Mouse (Mus musculus) thymus, postnatal 36 days (tissue): ENCODE results near the gene Dph3.

ENCODE experiments used
- DNase-seq, 2 experiments: peaks; one replicate each; pipeline ENCODE4 v3.0.0; 2022; ENCODE audit warnings: mixed read lengths in 2 of 2

Dph3 gene

DNA sequence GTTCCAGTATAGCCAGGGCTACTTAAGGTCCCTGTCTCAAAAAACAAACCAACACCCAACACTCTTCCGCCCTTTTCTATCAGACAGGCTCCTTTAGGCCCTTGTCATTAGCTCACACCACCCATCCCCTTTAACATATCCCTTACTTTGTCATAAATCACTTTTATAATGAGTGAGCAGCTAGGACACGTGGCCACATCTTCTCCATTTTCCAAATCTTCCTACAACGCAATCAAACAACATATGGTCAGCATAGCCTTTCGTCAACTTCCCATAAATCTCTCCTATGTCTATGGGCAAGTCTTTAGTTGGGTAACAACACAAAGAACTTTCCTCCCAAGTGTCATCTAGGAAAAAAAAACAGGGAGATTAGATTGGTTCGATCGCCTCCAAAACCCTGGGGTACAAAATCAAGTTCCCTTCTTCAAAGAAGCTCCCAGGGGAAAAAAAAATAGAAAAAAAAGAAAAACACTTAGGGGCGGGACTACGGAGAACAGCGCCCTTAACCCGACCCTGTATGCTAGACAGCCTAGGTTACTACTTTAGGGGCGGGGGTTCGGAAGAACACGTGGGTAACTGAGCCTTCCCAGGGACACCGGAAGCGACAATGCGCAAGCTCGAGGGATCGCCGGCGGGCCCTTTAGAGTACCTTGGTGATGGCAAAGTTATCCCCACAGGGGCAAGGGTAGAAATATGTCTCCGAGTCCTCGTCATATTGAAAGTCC is 606 bp downstream of the Dph3 start, which contains the start of gene Oxnad1:
Oxnad1 (plus strand) TSS at position 614 of the 725 bp plus-strand sequence.
- DNase-seq = peak in 1 of 2 experiments; percentile 89

DNA sequence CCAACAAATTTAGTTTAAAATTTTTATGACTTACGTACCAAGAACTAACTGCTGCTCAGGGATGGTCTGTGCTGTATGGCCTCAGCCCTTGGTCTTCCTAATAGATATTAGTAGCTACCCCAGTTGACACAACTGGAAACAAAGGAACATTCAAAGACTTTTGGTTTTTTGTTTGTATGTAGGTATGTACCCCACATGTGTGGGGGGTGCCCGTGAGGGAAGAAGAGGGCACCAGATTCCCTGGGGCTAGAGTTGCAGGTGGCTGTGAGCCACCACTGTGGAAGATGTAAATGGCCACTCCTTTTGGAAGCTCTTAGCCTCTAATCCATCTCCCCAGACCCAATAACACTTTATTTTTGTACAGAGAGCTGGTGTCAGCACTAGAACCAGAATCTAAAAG is 2.1 kb downstream of the Dph3 start:
- no peak for DNase-seq

DNA sequence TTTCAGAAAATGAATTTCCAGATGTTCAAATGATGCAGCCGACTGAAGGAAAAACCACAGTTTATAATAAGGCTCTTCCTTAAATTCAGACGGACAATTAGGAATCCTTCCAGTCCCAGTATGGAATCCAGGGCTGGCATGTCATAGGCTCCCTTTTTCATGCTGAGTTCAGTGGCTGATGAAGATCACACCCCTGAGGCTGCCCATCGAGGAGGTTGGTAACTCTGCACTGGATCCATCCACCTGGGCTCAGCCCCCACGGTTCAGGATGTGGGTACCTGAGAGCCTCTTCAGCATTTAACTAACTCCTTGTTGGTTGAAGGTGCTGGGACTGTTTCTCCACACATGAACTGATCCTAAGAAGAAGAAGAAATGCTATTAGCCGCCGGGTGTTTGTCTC is 2.6 kb downstream of the Dph3 start:
- DNase-seq = no peak

DNA sequence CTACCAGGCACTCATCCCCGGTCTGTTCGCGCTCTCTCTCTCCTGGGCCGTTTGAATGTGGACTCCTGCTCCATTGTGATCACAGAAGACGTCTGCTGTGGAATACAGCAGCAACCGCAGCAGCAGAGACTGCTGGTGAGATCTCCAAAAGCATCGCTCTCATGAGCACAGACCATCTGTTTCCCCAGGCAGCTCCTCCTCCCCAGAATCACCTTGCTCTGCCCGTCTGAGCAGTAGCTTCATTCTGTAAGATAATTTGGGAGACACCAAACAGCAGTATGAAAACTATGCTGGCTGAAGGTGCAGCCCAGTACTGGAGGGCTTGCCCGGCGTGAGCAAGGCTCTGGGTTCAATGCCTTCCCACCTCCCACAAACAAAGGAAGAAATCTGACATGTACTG is 4.5 kb downstream of the Dph3 start:
- no peak for DNase-seq

DNA sequence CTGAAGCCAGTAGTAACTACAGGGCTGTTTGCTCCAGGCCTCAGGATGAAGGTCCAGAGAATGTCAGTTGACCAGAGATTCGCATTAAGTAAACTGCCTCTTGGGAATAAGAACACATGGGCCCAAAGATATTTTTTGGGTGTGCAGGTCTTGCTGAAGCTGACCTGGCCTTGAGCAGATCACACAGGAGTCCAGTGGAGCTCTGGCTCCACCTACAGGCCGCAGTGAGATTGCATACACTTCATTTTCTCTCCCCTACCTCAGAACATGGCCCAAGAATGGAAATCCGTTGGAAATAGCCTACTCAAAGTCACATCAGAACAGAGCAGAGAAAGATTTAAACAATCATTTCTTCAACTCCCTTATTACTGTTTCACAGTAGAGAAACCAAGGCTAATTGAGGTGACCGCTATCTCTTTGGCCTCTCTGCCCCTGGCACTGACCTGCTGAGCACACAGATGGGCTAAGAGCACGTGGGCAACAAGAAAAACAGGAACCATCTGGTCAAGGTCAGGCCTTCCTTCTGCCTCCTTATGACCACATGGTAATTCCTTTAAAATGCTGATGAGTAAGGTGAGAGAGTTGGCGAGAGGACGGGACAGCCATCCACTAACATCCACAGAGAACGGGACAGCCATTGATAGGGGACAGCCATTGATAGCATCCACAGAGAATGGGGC is 8.5 kb downstream of the Dph3 start:
- peak; percentile 21 to 24 for DNase-seq

DNA sequence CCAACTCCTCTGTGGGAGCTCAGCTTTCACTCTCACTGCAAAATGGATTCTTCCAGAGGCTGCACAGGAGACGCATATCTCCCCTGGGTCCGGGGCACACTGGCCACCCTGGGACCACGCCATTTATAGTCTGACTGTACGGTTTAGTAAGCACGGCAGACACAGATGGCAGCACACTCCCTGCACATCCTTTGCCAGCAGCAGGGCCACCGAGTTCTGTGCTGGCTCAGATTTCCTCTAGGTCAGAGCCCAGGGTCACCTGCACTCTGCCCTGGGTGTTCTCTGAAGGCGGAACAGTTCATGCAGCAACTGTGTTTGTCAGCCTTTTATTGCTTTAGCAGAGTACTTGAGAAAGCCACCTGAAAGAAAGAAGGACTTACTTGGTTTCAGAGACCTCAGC is 11.6 kb downstream of the Dph3 start:
- DNase-seq = no peak

DNA sequence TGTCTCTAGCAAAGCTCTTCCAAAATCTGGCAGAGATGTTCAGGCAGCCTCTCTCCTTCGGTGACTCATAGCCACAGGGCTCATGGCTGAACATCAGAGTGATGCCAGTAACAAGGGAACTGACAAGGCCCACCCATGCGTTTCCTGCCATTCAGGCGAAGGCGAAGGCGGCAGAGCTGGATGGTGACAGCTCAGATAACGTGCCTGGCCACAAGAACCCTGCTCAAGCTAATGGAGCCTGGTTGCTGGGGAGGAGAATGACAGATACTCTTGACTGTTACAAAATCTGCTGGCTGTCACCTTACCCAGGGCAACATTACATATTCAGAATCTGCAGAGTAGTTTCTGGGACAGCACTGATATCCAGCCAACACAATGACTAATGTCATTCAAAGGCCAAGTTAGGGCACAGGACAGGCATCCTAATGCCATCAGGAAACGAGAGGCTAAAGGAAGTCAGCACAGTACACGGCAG is 12.3 kb downstream of the Dph3 start:
- DNase-seq = no peak

DNA sequence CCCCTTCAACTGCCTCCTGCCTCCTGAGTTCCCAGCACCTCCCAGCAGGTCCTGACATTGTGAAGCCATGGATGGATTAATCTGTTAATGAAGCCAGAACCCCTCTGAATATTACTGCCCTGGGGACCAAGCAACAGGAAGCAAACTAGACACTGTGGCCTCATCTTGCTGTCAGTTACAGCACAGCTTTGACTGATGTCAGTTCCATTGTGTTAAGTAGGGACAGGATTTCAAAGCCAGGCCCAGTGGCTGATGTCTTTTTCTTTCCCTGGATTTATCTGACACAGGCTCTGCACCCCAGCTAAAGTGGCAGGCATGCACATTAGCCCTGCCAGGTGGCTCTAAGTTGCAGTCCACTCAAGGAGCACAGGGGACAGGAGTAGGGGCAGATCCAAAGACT is 12.7 kb downstream of the Dph3 start:
- no peak for DNase-seq

DNA sequence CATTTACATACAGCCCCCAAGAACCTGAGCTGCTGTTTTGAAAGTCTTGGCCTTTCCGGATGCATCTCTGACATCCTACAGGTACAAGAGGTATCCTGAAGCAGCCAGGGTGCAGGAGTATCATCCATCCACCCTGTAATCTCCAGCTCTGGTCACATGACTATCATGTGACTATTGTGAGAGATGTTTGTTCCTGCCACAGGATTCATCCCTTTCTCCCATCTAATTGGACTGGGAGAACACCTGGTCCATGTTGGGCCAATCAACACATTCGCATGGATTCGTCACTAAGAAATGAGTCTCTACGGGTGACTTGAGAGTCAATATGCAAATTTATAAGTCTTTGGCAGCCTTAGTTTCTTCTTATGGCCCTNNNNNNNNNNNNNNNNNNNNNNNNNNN is 24.1 kb downstream of the Dph3 start:
- no peak for DNase-seq

DNA sequence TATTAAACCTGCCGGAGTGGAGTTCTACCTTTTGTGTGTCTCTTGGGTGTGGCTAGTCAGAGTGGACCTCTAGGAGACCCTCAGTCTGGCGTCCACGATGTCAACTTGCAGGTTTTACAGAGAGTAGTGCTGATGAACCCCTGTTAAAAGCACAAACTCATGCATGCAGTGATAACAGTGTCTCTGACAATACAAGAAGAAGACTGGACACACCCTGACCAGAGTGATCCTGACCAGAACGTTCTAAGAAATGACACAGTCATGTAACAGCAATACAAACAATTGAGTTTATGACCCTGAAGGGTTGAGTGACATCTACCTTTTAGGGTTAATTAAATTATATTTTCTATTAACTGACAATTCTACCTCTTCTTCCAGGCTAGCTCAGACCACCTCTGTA is 27.9 kb downstream of the Dph3 start:
- DNase-seq = no peak

DNA sequence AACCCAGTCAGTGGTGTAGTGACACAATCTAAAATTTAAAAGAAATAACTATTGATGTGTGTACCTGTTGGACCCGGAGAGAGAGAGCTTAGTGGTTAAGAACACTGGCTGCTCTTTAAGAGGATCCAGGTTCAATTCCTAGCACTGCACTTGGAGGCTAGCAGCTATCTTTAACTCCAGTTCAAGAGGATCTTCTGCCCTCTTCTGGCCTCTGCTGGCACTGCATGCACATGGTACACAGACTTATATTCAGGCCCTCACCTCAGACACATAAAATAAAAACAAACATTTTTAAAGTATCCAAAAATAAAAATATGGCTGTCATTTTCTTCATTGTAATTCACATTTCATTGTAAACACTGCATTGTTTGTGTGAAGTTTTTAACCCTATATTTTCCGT is 28.9 kb downstream of the Dph3 start:
- peak; percentile 27 to 40 for DNase-seq

DNA sequence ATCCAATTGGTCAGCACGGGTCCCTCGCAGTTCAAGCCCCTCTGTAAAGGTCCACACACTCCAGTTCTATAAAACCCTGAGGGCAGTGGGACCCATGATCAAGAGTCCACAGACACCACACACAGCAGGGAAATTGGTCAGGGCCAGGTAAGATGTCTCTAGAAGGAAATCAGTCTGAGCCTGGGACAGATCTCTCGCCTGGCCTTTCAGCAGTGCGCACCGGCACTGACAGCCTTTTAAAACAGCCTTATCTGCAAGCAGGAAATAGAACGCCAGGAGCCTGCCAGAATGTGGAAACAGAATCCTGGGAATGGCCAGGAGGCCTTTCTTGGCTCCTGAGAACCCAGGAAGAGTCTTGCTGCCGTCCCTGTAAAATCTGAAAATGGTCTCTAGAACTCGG is 29.7 kb downstream of the Dph3 start:
- no peak for DNase-seq

DNA sequence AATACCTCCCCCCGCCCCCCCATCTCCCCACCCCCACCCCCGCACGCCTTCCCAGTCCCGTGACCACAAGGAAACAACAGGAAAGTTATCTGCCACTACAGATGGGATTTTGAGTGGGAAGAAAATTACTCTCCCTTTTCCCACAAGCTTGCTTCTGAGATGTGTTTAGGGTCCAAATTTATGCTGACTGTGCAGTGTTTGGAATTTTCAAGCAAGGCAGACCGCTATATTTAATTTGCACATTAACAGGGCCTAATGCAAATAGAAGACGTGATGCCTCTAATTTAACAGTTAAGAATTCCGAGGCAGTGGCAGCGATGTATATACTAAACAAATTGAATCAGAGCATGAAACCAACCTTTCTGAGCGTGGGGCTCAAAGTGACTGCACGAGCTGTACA is 30.7 kb downstream of the Dph3 start:
- DNase-seq = no peak

DNA sequence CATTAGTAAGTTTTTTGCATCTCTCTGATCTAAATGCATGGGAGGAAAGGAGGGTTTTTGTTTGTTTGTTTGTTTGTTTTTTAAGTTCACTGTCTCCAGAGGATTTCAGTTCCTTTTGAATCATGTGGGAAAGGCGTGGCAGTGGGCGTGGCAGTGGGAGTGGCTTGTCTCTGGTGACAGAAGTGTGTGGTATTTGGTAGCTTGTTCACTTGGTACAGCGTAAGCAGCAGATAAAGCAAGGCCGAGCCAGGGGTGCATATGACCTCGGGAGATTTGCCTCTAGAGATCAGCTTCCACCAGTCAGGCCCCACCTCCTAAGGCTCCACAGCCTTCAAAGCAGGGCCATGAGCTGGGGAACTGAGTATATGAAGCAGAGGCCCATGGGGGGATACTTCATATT is 31.6 kb downstream of the Dph3 start:
- DNase-seq = no peak

DNA sequence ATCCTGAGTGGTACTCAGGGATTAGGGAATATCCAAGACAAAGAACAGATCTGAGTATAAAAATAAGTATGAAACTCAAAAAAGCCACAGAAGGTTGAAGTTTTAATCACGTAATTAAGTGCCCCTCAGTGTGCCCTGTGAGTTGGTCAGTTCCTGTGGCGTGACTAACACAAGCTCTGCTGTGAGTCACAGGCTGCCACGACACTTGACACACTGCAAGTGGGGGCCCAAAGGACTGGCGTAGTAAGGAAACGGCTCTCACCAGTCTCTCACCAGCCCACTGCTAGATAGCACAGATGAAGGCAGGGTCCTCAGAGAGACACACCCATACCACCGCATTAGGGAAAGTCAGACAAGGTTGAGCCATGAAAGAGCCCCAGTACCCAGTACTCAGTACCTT is 35.4 kb downstream of the Dph3 start:
- no peak for DNase-seq

DNA sequence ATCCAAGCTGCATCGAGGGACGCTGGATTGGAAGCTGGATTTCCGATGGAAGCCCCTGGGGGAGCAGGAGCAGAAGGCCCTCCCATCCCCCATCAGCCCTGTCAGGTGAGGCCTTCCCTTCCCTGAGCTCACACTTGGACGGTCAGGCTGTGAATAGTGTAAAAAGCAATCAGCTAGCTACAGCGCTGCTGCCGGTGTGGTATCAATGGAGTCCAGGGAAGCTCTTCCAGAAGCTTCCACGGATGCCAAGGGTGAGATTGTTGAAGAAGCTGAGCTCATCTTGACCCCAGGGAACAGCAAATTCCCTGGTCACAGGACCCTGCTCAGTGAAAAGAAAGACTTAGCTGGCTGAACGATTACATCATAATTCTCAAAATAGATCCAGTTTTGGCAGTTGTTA is 39.2 kb downstream of the Dph3 start:
- DNase-seq = no peak

DNA sequence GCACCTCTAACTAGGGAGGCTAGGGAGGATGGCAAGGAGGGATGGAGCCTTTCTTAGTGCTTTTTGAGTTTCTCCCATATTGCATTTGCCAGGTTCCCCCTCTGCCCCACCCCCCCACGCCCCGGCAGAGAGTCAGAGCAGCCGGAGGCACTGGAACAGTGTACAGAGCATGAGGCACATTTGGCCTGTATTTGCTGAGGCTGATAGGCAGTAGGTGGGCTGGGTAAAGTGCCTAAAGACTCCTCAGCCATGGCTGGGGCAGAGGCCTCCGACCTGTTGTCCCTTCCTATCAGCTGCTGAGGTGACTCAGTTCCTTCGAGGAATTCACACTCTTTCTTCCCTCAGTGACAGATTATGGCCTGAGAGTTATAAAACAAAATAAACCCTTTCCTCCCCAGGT is 43.4 kb downstream of the Dph3 start:
- no peak for DNase-seq

DNA sequence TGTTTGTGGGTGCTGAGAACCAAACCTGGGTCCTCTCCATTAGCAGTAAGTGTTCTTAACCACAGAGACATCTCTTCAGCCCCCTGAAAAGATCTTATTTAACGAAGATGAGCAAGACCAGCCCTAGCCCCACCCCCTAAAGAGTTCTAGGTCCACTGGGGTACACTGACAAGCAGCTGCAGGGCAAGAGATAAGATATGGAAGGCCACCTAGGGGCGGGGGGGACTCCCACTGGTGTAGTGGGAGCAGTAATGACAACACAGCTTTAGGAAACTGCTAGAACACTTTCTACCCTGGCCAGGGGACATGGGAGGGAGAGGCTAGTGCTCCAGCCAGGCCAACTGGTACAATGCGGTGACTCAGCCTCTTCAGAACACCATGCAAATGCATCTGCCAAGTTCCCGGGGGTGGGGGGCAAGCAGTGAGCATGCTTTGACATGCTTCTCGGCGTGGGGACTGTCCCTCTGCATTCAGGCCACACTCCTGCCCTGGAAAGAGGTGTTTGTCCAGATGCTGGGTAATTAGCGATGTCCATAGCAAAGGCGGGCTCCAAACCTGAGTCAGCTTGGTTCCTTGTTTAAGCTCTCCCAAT is 47.8 kb downstream of the Dph3 start:
- DNase-seq = no peak

DNA sequence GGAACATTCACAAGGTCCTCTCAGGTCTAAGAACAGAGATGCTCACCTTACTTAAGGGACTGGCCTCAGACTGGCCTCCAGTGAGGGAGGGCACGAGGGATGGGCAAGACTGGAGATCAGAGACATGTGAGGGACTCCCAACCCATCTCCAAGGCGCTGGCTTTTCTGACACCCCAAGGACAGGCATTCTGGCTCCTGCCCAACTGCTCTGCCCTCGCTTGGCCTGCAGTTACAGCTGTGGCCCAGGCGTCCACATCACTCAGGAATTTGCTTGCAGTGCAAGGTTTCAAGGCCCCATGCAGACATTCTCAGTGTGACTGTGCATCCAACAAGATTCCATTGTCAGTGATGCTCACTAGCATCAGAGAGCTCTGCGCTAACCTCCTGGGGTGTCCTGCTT is 49.0 kb downstream of the Dph3 start:
- no peak for DNase-seq

DNA sequence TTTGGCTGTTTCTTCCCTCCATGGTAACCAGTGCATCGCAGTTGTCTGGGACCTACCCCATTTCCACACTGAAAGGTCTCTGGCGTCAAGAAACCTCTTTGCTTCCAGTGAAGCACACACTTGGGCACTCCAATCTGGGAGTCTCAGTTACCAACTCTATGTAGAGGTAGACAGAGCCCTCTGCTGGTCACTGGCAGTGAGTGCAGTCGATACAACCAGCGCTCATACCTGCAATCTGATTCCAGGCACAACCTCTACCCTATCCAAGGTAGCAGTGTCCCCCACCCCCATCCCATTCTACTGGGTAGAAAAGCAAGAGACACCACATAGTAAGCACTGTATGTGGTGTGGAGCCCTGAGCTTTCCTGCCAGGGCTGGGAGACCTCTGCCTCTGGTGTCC is 53.0 kb downstream of the Dph3 start:
- peak; percentile 36 to 40 for DNase-seq
